ENCODE assay signal across 10 mouse cellular contexts in the genomic region with DNA sequence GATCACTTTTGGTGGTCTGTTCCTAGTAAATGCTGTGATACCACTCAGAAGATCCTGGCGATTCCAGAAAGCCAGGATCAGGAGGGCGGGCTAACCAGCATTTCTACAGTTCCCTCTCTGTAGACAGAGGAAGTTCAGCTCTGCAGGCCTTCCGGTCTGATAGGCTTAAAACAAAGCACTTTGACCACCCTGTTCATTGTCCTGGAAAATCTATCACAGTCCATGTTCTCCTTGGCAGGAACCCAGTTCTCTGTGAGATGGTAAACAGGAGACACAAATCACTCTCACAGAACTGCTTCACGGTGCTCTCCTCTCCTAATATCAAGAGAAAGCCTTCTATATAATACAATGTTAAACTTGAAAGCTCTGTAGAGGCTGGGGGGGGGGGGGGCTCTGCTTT. TPM values are rescaled to one million over a fixed set of nuclear protein-coding genes. Genes with fewer than 3 reads are reported as not detected.
DNase-seq lines count a peak whose midpoint lies in the region; ATAC-seq and TF ChIP-seq lines count a peak whose summit lies in the region.
"Had no signal": no experiment of that assay in that cellular context is flagged by ENCODE, and none has a peak within 500 bp of the region (broad histone marks: within the 10 kb centered on the region; RNA-seq: fewer than 3 reads in every experiment).

No protein-coding gene starts in this region.

- no peak for TF ChIP-seq CTCF in layer of hippocampus, adult 2 months (conservative IDR thresholded peaks at IDR 0.05)

- H3K4me3 ChIP-seq in layer of hippocampus, adult 2 months = no peak overlapping the region
- H3K4me3 ChIP-seq: hindbrain, embryonic 10.5 days; limb, embryonic 13.5 days had no signal

- no peak for DNase-seq in layer of hippocampus, adult 2 months (ENCODE audit: low spot score in 2 of 2)
- no peak for DNase-seq in layer of hippocampus, adult 9-10 months (ENCODE audit: low spot score)
- DNase-seq in heart, adult 18-20 months = peak; percentile 57 to 84
- peak; percentile 67 for DNase-seq in kidney, adult 18-20 months
- DNase-seq in lung, postnatal 14 days = peak; percentile 48
- no peak for DNase-seq in embryo, embryonic 9.5 days (ENCODE audit: extremely low spot score)
- DNase-seq in cerebellum, adult 9-10 months = no peak

- H3K27ac ChIP-seq in layer of hippocampus, adult 2 months = peak overlapping the region; percentile 54; the same call in 1 of the 2 replicates
- H3K27ac ChIP-seq: hindbrain, embryonic 10.5 days; limb, embryonic 13.5 days had no signal

- no peak for ATAC-seq in monocyte, adult 5-6 weeks (replicated peaks; ENCODE audit: insufficient number of reproducible peaks, low FRiP score, low TSS enrichment, poor library complexity, severe bottlenecking)

RNA-seq across cellular contexts. Expression of a gene that starts 10.3 kb away (rescaled TPM):
- total RNA-seq in layer of hippocampus, adult 2 months (2021) = 10 to 100 TPM; 44.1 to 46.0 TPM
- total RNA-seq in heart, adult 18-20 months (2021) = 10 to 100 TPM; 79.8 to 88.6 TPM
- total RNA-seq in monocyte, adult 5-6 weeks (2017) = 47.0 to 58.3 TPM (median 51.6 TPM) in 3 replicates

Comparison
In these comparisons a context has a peak if more than half of its experiments do, and no peak if none do; other contexts are left out.
1. DNase-seq: peak in heart, adult 18-20 months (2 of 2), kidney, adult 18-20 months (single experiment) and lung, postnatal 14 days (single experiment); none in layer of hippocampus, adult 2 months (0 of 2), layer of hippocampus, adult 9-10 months (single experiment), embryo, embryonic 9.5 days (single experiment) and cerebellum, adult 9-10 months (single experiment).